Mouse (Mus musculus) heart, embryonic 13.5 days (tissue): Measurements from ENCODE around the gene Mtif2. TPM values are rescaled to one million over a fixed set of nuclear protein-coding genes. Genes with fewer than 3 reads are reported as not detected.

Experiments used
- ATAC-seq: fragments of 200-750 bp; cut with Nextera tagmentation; 2 replicates; pipeline ENCODE4 v1.8.0; 2017; ENCODE audit warnings: moderate TSS enrichment; ENCODE audit not compliant: insufficient number of reproducible peaks, low FRiP score, low TSS enrichment; ENCODE audit errors: extremely low read depth
- H3K27ac ChIP-seq: fragments of 300-500 bp; sonication (generic); replicated peaks from 2 replicates; pipeline ENCODE4 v1.5.1; 2015; ENCODE audit warnings: moderate library complexity, mild to moderate bottlenecking, inconsistent platforms
- H3K27me3 ChIP-seq: fragments of 300-500 bp; sonication (generic); replicated peaks from 2 replicates; pipeline ENCODE4 v1.6.1; 2015; ENCODE audit warnings: mild to moderate bottlenecking, inconsistent platforms
- H3K36me3 ChIP-seq: fragments of 300-500 bp; sonication (generic); 2 replicates; pipeline ENCODE4 v1.6.1; 2015; ENCODE audit warnings: mild to moderate bottlenecking, inconsistent platforms
- H3K4me1 ChIP-seq: fragments of 300-500 bp; sonication (generic); 2 replicates; pipeline ENCODE4 v1.6.1; 2015; ENCODE audit warnings: inconsistent platforms
- H3K4me2 ChIP-seq: fragments of 300-500 bp; sonication (generic); 2 replicates; pipeline ENCODE4 v1.6.1; 2015; ENCODE audit warnings: inconsistent platforms, mild to moderate bottlenecking, moderate library complexity
- H3K4me3 ChIP-seq: fragments of 300-500 bp; sonication (generic); 2 replicates; pipeline ENCODE4 v1.5.1; 2015; ENCODE audit warnings: moderate library complexity, mild to moderate bottlenecking, inconsistent platforms
- H3K9ac ChIP-seq: fragments of 300-500 bp; sonication (generic); 2 replicates; pipeline ENCODE4 v1.6.1; 2015; ENCODE audit warnings: inconsistent platforms, mild to moderate bottlenecking, moderate library complexity
- H3K9me3 ChIP-seq: fragments of 300-500 bp; sonication (generic); 2 replicates; pipeline ENCODE4 v1.6.1; 2016; ENCODE audit warnings: inconsistent platforms
- WGBS: fragments of 180-500 bp; shearing (Covaris S2); methylation state at CpG from one replicate; pipeline ENCODE4 v1.1.7; 2015; ENCODE audit warnings: mixed read lengths; 5-methylcytosine and 5-hydroxymethylcytosine counted together
- polyA plus RNA-seq: library from polyadenylated mRNA; unstranded; fragments of >200 nt; fragmentation: Nextera tagmentation; extraction: Ambion mirVana; gene quantifications from 2 replicates; pipeline ENCODE4 v1.2.1, GENCODE M21; 2015

The Mtif2 gene
- polyA plus RNA-seq: 36.5 and 44.9 TPM in 2 replicates

- peak within 1 kb of the TSS; percentile 69 for H3K4me3 ChIP-seq
- peak; percentile 86 for ATAC-seq
- peak within 1 kb of the TSS; percentile 77 for H3K4me2 ChIP-seq
- 2% methylated on average over 47 of the region's 47 CpGs for WGBS
- H3K27ac ChIP-seq: peak within 1 kb of the TSS; percentile 78
- no peaks in the 10 kb centered on the region; the same call in 1 of the 2 replicates for H3K27me3 ChIP-seq
- H3K36me3 ChIP-seq: peaks cover 15% of the 10 kb centered on the region
- H3K9me3 ChIP-seq: no peaks in the 10 kb centered on the region
- peak within 1 kb of the TSS; percentile 89 for H3K9ac ChIP-seq
- H3K4me1 ChIP-seq: peaks cover 10% of the 10 kb centered on the region
Measured at GRCm38 (mm10) chr11:29525988-29526794, at the start of gene Mtif2. Gene Mtif2 (plus strand): TSS chr11:29526408.

- peaks cover 51% of the 10 kb centered on the region for H3K36me3 ChIP-seq
- H3K9ac ChIP-seq: no peak overlapping the region
- H3K27ac ChIP-seq: no peak overlapping the region
- no peak overlapping the region for H3K4me3 ChIP-seq
- H3K4me2 ChIP-seq: no peak overlapping the region
- no peaks in the 10 kb centered on the region for H3K9me3 ChIP-seq
- ATAC-seq: no peak
- no peaks in the 10 kb centered on the region for H3K27me3 ChIP-seq
- no peaks in the 10 kb centered on the region for H3K4me1 ChIP-seq
- WGBS: 85% methylated on average over 1 of the region's 1 CpGs
Measured at GRCm38 (mm10) chr11:29493135-29493534, 33.1 kb upstream of the Mtif2 start.

DNA sequence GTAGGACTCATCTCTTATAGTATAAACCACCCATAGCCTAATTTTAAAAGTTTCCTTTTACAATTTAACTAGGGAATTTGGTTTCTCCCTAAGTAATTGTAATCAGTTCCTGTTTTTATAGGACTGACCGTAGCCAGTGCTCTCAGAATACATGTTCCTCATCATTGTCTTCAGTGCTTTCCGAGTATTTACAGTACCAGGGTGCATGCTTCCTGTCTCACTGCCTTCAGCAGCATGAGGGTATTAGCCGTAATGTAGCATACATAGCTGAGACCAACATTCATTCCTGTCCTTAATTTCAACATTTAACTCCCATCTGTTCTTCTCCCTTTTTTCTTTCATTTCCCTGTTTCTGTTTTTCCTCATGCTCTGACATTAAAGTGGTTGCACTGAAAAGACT, 29.2 kb upstream of the Mtif2 start:
- Histone ChIP-seq H3K4me3 (no peak overlapping the region), H3K27me3 (no peaks in the 10 kb centered on the region), H3K4me1 (no peaks in the 10 kb centered on the region), H3K9me3 (no peaks in the 10 kb centered on the region), H3K27ac (no peak overlapping the region), H3K36me3 (peaks cover 47% of the 10 kb centered on the region), H3K9ac (no peak overlapping the region), H3K4me2 (no peak overlapping the region)
- no peak for ATAC-seq
- WGBS: 62% methylated on average over 3 of the region's 3 CpGs

- ATAC-seq: no peak
- Histone ChIP-seq H3K4me3 (no peak overlapping the region), H3K36me3 (peaks cover 46% of the 10 kb centered on the region), H3K27me3 (no peaks in the 10 kb centered on the region), H3K4me1 (no peaks in the 10 kb centered on the region), H3K27ac (no peak overlapping the region), H3K9me3 (no peaks in the 10 kb centered on the region), H3K9ac (no peak overlapping the region), H3K4me2 (no peak overlapping the region)
- WGBS: 82% methylated on average over 10 of the region's 10 CpGs
Measured at GRCm38 (mm10) chr11:29503948-29504893, 22.0 kb upstream of the Mtif2 start.

- ATAC-seq: no peak
Measured at GRCm38 (mm10) chr11:29504899-29505625, 21.1 kb upstream of the Mtif2 start.

DNA sequence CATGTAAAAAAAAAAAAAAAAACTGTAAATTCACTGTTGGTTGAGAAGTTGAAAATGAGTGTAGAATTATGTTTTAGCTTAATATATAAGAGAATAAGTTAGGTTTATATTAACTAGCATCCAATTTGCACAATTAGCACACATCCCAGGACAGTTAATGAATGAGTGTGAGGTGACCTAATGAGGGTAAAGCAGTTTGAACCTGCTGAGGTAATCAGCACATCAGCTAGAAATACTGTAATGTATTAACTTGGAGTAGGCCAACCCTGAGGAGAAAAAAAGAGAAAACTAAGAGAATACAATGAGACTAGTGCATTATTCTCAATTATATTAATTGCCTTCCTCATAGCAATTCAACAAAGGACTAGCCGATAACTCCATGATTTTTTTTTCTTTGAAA, 16.8 kb upstream of the Mtif2 start:
- Histone ChIP-seq H3K9me3 (no peaks in the 10 kb centered on the region), H3K4me1 (peaks cover 8% of the 10 kb centered on the region), H3K9ac (no peak overlapping the region), H3K36me3 (peaks cover 47% of the 10 kb centered on the region), H3K4me2 (no peak overlapping the region), H3K27ac (no peak overlapping the region), H3K27me3 (no peaks in the 10 kb centered on the region), H3K4me3 (no peak overlapping the region)
- ATAC-seq: no peak
- WGBS: 93% methylated on average over 1 of the region's 1 CpGs

More at GRCm38 (mm10) chr11:29504899-29505625, 21.1 kb upstream of the Mtif2 start:
- no peaks in the 10 kb centered on the region for H3K9me3 ChIP-seq
- peaks cover 43% of the 10 kb centered on the region for H3K36me3 ChIP-seq
- WGBS: 79% methylated on average over 2 of the region's 2 CpGs
- H3K27me3 ChIP-seq: no peaks in the 10 kb centered on the region
- no peaks in the 10 kb centered on the region for H3K4me1 ChIP-seq
- no peak overlapping the region for H3K4me3 ChIP-seq
- no peak overlapping the region for H3K4me2 ChIP-seq
- no peak overlapping the region for H3K27ac ChIP-seq
- no peak overlapping the region for H3K9ac ChIP-seq

DNA sequence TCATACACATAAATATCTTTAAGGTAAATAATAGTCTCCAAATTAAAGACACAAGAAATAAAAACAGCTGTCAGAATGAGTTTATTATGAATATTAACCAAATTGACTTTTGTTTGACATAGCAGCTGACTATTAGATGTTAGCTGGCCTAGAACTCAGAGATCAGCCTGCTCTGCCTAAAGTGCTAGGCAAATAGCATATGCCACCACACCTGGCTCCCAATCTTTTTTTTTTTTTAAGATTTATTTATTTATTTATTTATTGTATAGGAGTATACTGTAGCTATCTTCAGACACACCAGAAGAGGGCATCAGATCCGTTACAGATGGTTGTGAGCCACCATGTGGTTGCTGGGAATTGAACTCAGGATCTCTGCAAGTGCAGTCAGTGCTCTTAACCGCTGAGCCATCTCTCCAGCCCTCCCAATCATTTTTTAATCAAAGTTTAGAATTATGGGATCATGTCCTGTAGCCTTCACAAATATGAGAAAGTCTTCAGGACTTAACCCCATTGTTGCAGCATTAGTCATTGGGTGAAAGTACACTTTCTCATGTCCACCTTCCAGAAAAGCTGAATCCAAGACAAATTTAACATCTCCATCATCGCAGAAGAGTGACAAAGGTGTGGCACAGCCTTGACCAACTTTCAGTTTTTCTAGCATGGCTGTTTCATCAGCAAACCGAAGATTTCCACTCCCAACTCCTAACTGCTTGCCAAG, 13.2 kb upstream of the Mtif2 start:
- H3K36me3 ChIP-seq: peaks cover 25% of the 10 kb centered on the region
- no peaks in the 10 kb centered on the region for H3K27me3 ChIP-seq
- no peaks in the 10 kb centered on the region for H3K9me3 ChIP-seq
- H3K4me2 ChIP-seq: no peak overlapping the region
- peaks cover 8% of the 10 kb centered on the region for H3K4me1 ChIP-seq
- WGBS: 87% methylated on average over 4 of the region's 4 CpGs
- ATAC-seq: no peak
- H3K27ac ChIP-seq: no peak overlapping the region
- H3K4me3 ChIP-seq: no peak overlapping the region
- no peak overlapping the region for H3K9ac ChIP-seq

DNA sequence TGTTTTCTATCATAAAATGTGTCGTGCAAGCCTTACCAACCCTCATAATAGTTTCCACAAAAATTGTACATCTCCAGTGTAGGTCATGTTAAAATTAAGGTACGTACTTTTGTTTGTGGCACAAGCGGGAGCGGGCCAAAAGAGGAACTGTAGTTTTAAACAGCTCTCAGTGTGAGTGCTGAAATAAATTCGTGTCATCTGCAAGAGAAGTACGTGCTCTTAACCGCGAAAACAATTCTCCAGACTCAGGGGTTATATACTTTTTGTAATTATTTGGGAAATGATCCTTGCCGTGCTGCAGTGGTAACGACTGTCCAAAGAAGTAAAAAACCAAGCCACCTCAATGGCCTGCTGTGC, 11.9 kb upstream of the Mtif2 start:
- peaks cover 4% of the 10 kb centered on the region; the same call in 1 of the 2 replicates for H3K27me3 ChIP-seq
- H3K4me1 ChIP-seq: peaks cover 8% of the 10 kb centered on the region
- H3K36me3 ChIP-seq: peaks cover 25% of the 10 kb centered on the region
- H3K4me2 ChIP-seq: peak overlapping the region; percentile 68
- H3K4me3 ChIP-seq: peak overlapping the region; percentile 70
- H3K27ac ChIP-seq: peak overlapping the region; percentile 80
- ATAC-seq: no peak
- H3K9me3 ChIP-seq: no peaks in the 10 kb centered on the region
- WGBS: 21% methylated on average over 10 of the region's 10 CpGs
- peak overlapping the region; percentile 86 for H3K9ac ChIP-seq

GRCm38 (mm10) chr11:29514682-29515412, 11.4 kb upstream of the Mtif2 start, which contains the start of gene Prorsd1:
Gene Prorsd1 (minus strand): TSS chr11:29515033.
- H3K9ac ChIP-seq: peak within 1 kb of the TSS; percentile 86
- H3K4me3 ChIP-seq: peak within 1 kb of the TSS; percentile 70
- H3K4me1 ChIP-seq: peaks cover 8% of the 10 kb centered on the region
- H3K27ac ChIP-seq: peak within 1 kb of the TSS; percentile 80
- H3K27me3 ChIP-seq: peaks cover 4% of the 10 kb centered on the region; the same call in 1 of the 2 replicates
- peak within 1 kb of the TSS; percentile 68 for H3K4me2 ChIP-seq
- ATAC-seq: peak; percentile 97
- peaks cover 23% of the 10 kb centered on the region for H3K36me3 ChIP-seq
- H3K9me3 ChIP-seq: no peaks in the 10 kb centered on the region
- 3% methylated on average over 40 of the region's 40 CpGs for WGBS

DNA sequence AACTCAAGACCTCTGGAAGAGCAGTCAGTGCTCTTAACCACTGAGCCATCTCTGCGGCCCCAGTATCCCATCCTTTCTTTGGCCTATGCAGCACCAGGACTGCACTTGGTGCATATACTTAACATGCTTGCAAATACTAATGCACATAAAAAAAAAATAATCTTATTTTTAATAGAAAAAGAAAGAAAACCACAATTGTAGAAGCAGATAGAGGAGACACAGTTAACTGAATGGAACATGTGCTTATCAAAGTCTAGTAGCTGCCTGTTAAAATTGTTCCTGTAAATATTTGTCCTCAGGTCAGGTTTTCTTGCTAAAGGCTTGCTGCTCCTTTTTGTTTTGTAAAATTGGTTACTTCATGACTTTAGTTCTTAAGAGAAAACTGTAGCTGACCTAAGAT, 12.0 kb downstream of the Mtif2 start:
- 100% methylated on average over 1 of the region's 1 CpGs for WGBS
- Histone ChIP-seq H3K27me3 (no peaks in the 10 kb centered on the region), H3K9me3 (no peaks in the 10 kb centered on the region), H3K36me3 (peaks cover 89% of the 10 kb centered on the region), H3K4me2 (no peak overlapping the region), H3K4me3 (no peak overlapping the region), H3K27ac (no peak overlapping the region), H3K9ac (no peak overlapping the region), H3K4me1 (no peaks in the 10 kb centered on the region)
- ATAC-seq: no peak
